ENCODE assay signal across 35 mouse cellular contexts in genomic region chr14:45781850-45782249, GRCm38 (mm10).
"Had no signal": no experiment of that assay in that cellular context is flagged by ENCODE, and none has a peak within 500 bp of the region (broad histone marks: within the 10 kb centered on the region; RNA-seq: fewer than 3 reads in every experiment).

No protein-coding gene starts in this region.

- H3K27ac ChIP-seq: heart, embryonic 10.5 days; heart, embryonic 13.5 days; heart, embryonic 15.5 days; hindbrain, embryonic 10.5 days; hindbrain, embryonic 12.5 days; hindbrain, embryonic 13.5 days; hindbrain, embryonic 14.5 days; hindbrain, embryonic 15.5 days; hindbrain, postnatal 0 days; intestine, embryonic 15.5 days; kidney, embryonic 15.5 days; kidney, postnatal 0 days; layer of hippocampus, adult 2 months; left cerebral cortex, adult 2 months had no signal

- H3K4me3 ChIP-seq: heart, embryonic 10.5 days; heart, embryonic 12.5 days; heart, embryonic 13.5 days; heart, embryonic 15.5 days; hindbrain, embryonic 10.5 days; hindbrain, embryonic 12.5 days; hindbrain, embryonic 13.5 days; hindbrain, embryonic 15.5 days; intestine, embryonic 15.5 days; kidney, embryonic 15.5 days; layer of hippocampus, adult 2 months; left cerebral cortex, adult 2 months had no signal

- H3K9me3 ChIP-seq: heart, embryonic 10.5 days; hindbrain, embryonic 13.5 days; hindbrain, embryonic 15.5 days; intestine, embryonic 15.5 days; kidney, embryonic 15.5 days had no signal

- H3K9ac ChIP-seq: heart, embryonic 12.5 days; heart, embryonic 13.5 days; heart, embryonic 15.5 days; hindbrain, embryonic 12.5 days; hindbrain, embryonic 13.5 days; hindbrain, embryonic 14.5 days; hindbrain, embryonic 15.5 days; intestine, embryonic 15.5 days; kidney, embryonic 15.5 days had no signal

- H3K4me2 ChIP-seq: heart, embryonic 11.5 days; heart, embryonic 12.5 days; heart, embryonic 13.5 days; heart, embryonic 15.5 days; hindbrain, embryonic 12.5 days; hindbrain, embryonic 13.5 days; hindbrain, embryonic 14.5 days; hindbrain, embryonic 15.5 days; intestine, embryonic 15.5 days; kidney, embryonic 15.5 days had no signal

- H3K4me1 ChIP-seq: heart, embryonic 10.5 days; heart, embryonic 12.5 days; heart, embryonic 13.5 days; heart, embryonic 15.5 days; hindbrain, embryonic 10.5 days; hindbrain, embryonic 12.5 days; hindbrain, embryonic 13.5 days; hindbrain, embryonic 15.5 days; intestine, embryonic 15.5 days; kidney, embryonic 15.5 days had no signal

- H3K27me3 ChIP-seq: heart, embryonic 12.5 days; heart, embryonic 13.5 days; heart, embryonic 15.5 days; hindbrain, embryonic 12.5 days; hindbrain, embryonic 13.5 days; hindbrain, embryonic 15.5 days; intestine, embryonic 15.5 days; kidney, embryonic 15.5 days had no signal

- DNase-seq: heart, postnatal 10 days; heart, postnatal 14 days; heart, postnatal 4 days; kidney, adult 11 months; kidney, adult 18-20 months; kidney, adult 2 months; kidney, adult 8-10 months; kidney, adult 9 months; kidney, postnatal 10 days; kidney, postnatal 14 days; kidney, postnatal 25 days; kidney, postnatal 36 days; kidney, postnatal 4 days; layer of hippocampus, adult 9-11 months; layer of hippocampus, postnatal 36 days had no signal

- ATAC-seq: hindbrain, embryonic 16.5 days; hindbrain, postnatal 0 days; inflammation-experienced regulatory T-cells, adult 6 months; intestine, embryonic 15.5 days; intestine, embryonic 16.5 days; intestine, postnatal 0 days had no signal

- H3K36me3 ChIP-seq: heart, embryonic 10.5 days; heart, embryonic 12.5 days; heart, embryonic 13.5 days; heart, embryonic 15.5 days; hindbrain, embryonic 10.5 days; hindbrain, embryonic 12.5 days; hindbrain, embryonic 13.5 days; hindbrain, embryonic 15.5 days; intestine, embryonic 15.5 days; kidney, embryonic 15.5 days had no signal
